Mouse (Mus musculus) ovary, adult 10 weeks (tissue): ENCODE results near the gene Vmn1r175. TPM values are rescaled to one million over a fixed set of nuclear protein-coding genes. Genes with fewer than 3 reads are reported as not detected.

Experiments used
- polyA plus RNA-seq: library from polyadenylated mRNA; stranded (reverse); fragments of 350-450 nt; fragmentation: Illumina TruSeq; extraction: RNeasy Lipid Tissue Mini Kit (QIAGEN cat#74804); gene quantifications from one replicate; pipeline ENCODE4 v1.2.3, GENCODE M21; 2014

Gene Vmn1r175
- not detected for polyA plus RNA-seq

DNA sequence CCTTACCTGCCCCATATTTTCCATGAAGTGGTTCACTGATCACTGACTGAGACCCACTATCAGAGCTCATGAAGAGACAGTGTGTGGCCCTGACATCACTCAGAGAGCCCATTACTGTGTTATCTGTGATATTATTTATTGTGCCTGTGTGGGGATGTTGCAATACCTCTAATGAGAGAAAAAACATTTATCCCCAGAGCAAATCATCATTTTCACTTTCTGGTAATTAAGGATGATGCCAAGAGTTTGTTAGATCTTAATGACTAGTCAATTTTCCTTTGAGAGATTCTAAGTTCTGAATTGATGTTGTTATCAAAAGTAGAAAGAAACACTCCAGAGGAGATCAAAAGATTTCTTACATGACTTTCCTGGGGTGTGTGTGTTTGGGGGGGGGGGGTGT, at the start of gene Vmn1r175:
Vmn1r175 (minus strand) TSS at position 101 of the 400 bp plus-strand sequence.

GRCm38 (mm10) chr7:23837272-23837671, 26.8 kb upstream of the Vmn1r175 start, which contains the start of gene Vmn1r176:
Gene Vmn1r176, minus strand, starts transcription at chr7:23837372.

Other genes with a start within 250 kb of the Vmn1r175 start
- gene Vmn1r169, start 235.1 kb downstream of the Vmn1r175 start, polyA plus RNA-seq: not detected
- gene Vmn1r170, start 204.5 kb downstream of the Vmn1r175 start, polyA plus RNA-seq: not detected
- not detected for gene Vmn1r171, start 179.9 kb downstream of the Vmn1r175 start, polyA plus RNA-seq
- gene Vmn1r172, start 152.3 kb downstream of the Vmn1r175 start, polyA plus RNA-seq: not detected
- gene Vmn1r173, start 109.9 kb downstream of the Vmn1r175 start, polyA plus RNA-seq: not detected
- not detected for gene Vmn1r174, start 58.4 kb downstream of the Vmn1r175 start, polyA plus RNA-seq
- gene Vmn1r176, start 26.7 kb upstream of the Vmn1r175 start, polyA plus RNA-seq: not detected
- not detected for gene Vmn1r177, start 55.8 kb upstream of the Vmn1r175 start, polyA plus RNA-seq
- not detected for gene Vmn1r178, start 81.4 kb upstream of the Vmn1r175 start, polyA plus RNA-seq
- gene Vmn1r179, start 116.3 kb upstream of the Vmn1r175 start, polyA plus RNA-seq: not detected
- gene Vmn1r180, start 140.0 kb upstream of the Vmn1r175 start, polyA plus RNA-seq: not detected
- not detected for gene Vmn1r181, start 164.0 kb upstream of the Vmn1r175 start, polyA plus RNA-seq
- not detected for gene V1rd19, start 191.0 kb upstream of the Vmn1r175 start, polyA plus RNA-seq
- not detected for gene Vmn1r183, start 242.6 kb upstream of the Vmn1r175 start, polyA plus RNA-seq